Mouse (Mus musculus) limb, embryonic 13.5 days (tissue): ENCODE measurements around the gene Map2k2. TPM values are rescaled to one million over a fixed set of nuclear protein-coding genes. Genes with fewer than 3 reads are reported as not detected.
"Not testable (repeated sequence)": the region's sequence is repeated elsewhere in the genome, so short reads cannot be mapped to it uniquely, and the experiment has no call there.

Experiments used
- ATAC-seq: fragments of 200-750 bp; cut with Nextera tagmentation; 2 replicates; pipeline ENCODE4 v1.8.0; 2017; ENCODE audit warnings: low read depth, moderate number of reproducible peaks, moderate TSS enrichment; ENCODE audit not compliant: low FRiP score
- H3K27ac ChIP-seq: fragments of 300-500 bp; sonication (generic); 2 replicates; pipeline ENCODE4 v1.5.1; 2015; ENCODE audit warnings: inconsistent platforms, mild to moderate bottlenecking, moderate library complexity
- H3K27me3 ChIP-seq: fragments of 300-500 bp; sonication (generic); 2 replicates; pipeline ENCODE4 v1.6.1; 2015; ENCODE audit warnings: mild to moderate bottlenecking, inconsistent platforms
- H3K36me3 ChIP-seq: fragments of 300-500 bp; sonication (generic); 2 replicates; pipeline ENCODE4 v1.6.1; 2015; ENCODE audit warnings: inconsistent platforms, mild to moderate bottlenecking, moderate library complexity
- H3K4me1 ChIP-seq: fragments of 300-500 bp; sonication (generic); 2 replicates; pipeline ENCODE4 v1.6.1; 2015; ENCODE audit warnings: inconsistent platforms
- H3K4me2 ChIP-seq: fragments of 300-500 bp; sonication (generic); replicated peaks from 2 replicates; pipeline ENCODE4 v1.6.1; 2015; ENCODE audit warnings: inconsistent platforms, mild to moderate bottlenecking, moderate library complexity
- H3K4me3 ChIP-seq: fragments of 300-500 bp; sonication (generic); 2 replicates; pipeline ENCODE4 v1.5.1; 2015; ENCODE audit warnings: moderate library complexity, mild to moderate bottlenecking, inconsistent platforms
- H3K9ac ChIP-seq: fragments of 300-500 bp; sonication (generic); 2 replicates; pipeline ENCODE4 v1.6.1; 2015; ENCODE audit warnings: mild to moderate bottlenecking, inconsistent platforms
- H3K9me3 ChIP-seq: fragments of 300-500 bp; sonication (generic); 2 replicates; pipeline ENCODE4 v1.6.1; 2016; ENCODE audit warnings: inconsistent platforms
- WGBS: fragments of 180-500 bp; shearing (Covaris S2); methylation state at CpG from one replicate; pipeline ENCODE4 v1.1.7; 2015; 5-methylcytosine and 5-hydroxymethylcytosine counted together
- polyA plus RNA-seq: library from polyadenylated mRNA; unstranded; fragments of >200 nt; fragmentation: Nextera tagmentation; extraction: Ambion mirVana; gene quantifications from 2 replicates; pipeline ENCODE4 v1.2.1, GENCODE M21; 2015

Map2k2 gene
- 192 and 197 TPM in 2 replicates for polyA plus RNA-seq

- Histone ChIP-seq H3K9ac (peak within 1 kb of the TSS; percentile 98), H3K4me2 (peak within 1 kb of the TSS; percentile 78), H3K27me3 (no peaks in the 10 kb centered on the region), H3K4me1 (peaks cover 21% of the 10 kb centered on the region), H3K27ac (peak within 1 kb of the TSS; percentile 99), H3K4me3 (peak within 1 kb of the TSS; percentile 92), H3K36me3 (peaks cover 34% of the 10 kb centered on the region), H3K9me3 (no peaks in the 10 kb centered on the region)
- under 1% methylated on average over 56 of the region's 56 CpGs for WGBS
- ATAC-seq = peak; percentile 93
These were observed at the start of gene Map2k2 for GRCm38 (mm10) chr10:81105565-81106112. Gene Map2k2 (plus strand): TSS chr10:81105915.

- Histone ChIP-seq H3K4me1 (peaks cover 31% of the 10 kb centered on the region), H3K9ac (peak overlapping the region; percentile 45), H3K4me2 (no peak overlapping the region), H3K36me3 (peaks cover 22% of the 10 kb centered on the region), H3K27ac (no peak overlapping the region), H3K4me3 (no peak overlapping the region), H3K9me3 (no peaks in the 10 kb centered on the region), H3K27me3 (no peaks in the 10 kb centered on the region)
- no peak for ATAC-seq
- WGBS = 92% methylated on average over 23 of the region's 23 CpGs
These were observed 48.1 kb upstream of the Map2k2 start for GRCm38 (mm10) chr10:81057406-81058130.

- H3K9me3 ChIP-seq = no peaks in the 10 kb centered on the region
- peak overlapping the region; percentile 91 for H3K9ac ChIP-seq
- no peak for ATAC-seq
- H3K4me1 ChIP-seq = peaks cover 31% of the 10 kb centered on the region
- H3K4me3 ChIP-seq = peak overlapping the region; percentile 85
- no peak overlapping the region for H3K27ac ChIP-seq
- no peaks in the 10 kb centered on the region for H3K27me3 ChIP-seq
- 86% methylated on average over 6 of the region's 6 CpGs for WGBS
- peak overlapping the region; percentile 97 for H3K4me2 ChIP-seq
- H3K36me3 ChIP-seq = peaks cover 15% of the 10 kb centered on the region; the same call in 1 of the 2 replicates
These were observed 46.8 kb upstream of the Map2k2 start for GRCm38 (mm10) chr10:81058896-81059295.

GRCm38 (mm10) chr10:81059603-81060543 is 45.8 kb upstream of the Map2k2 start, which contains the start of gene Sgta:
Gene Sgta (minus strand): TSS chr10:81060181.
- Histone ChIP-seq H3K4me3 (peak within 1 kb of the TSS; percentile 85), H3K9me3 (no peaks in the 10 kb centered on the region), H3K4me1 (peaks cover 31% of the 10 kb centered on the region), H3K36me3 (peaks cover 8% of the 10 kb centered on the region; the same call in 1 of the 2 replicates), H3K27ac (0 out of 2 replicates have a peak within 1 kb of the TSS, but pooled peaks have one; percentile 3), H3K27me3 (no peaks in the 10 kb centered on the region), H3K9ac (peak within 1 kb of the TSS; percentile 91), H3K4me2 (peak within 1 kb of the TSS; percentile 97)
- ATAC-seq = peak; percentile 94
- 0% methylated on average over 48 of the region's 48 CpGs for WGBS

- Histone ChIP-seq H3K4me1 (peaks cover 20% of the 10 kb centered on the region), H3K4me2 (no peak overlapping the region), H3K27me3 (no peaks in the 10 kb centered on the region), H3K36me3 (no peaks in the 10 kb centered on the region), H3K9ac (no peak overlapping the region), H3K9me3 (no peaks in the 10 kb centered on the region), H3K4me3 (no peak overlapping the region), H3K27ac (no peak overlapping the region)
- WGBS = 63% methylated on average over 4 of the region's 4 CpGs
- no peak for ATAC-seq
These were observed 43.0 kb upstream of the Map2k2 start for GRCm38 (mm10) chr10:81062710-81063109.

GRCm38 (mm10) chr10:81064519-81064918 is 41.2 kb upstream of the Map2k2 start:
- H3K36me3 ChIP-seq, H3K27ac ChIP-seq, H3K4me1 ChIP-seq, H3K9me3 ChIP-seq, H3K4me3 ChIP-seq, H3K27me3 ChIP-seq, H3K9ac ChIP-seq, ATAC-seq, H3K4me2 ChIP-seq: not testable (repeated sequence)
- 88% methylated on average over 8 of the region's 8 CpGs for WGBS

- Histone ChIP-seq H3K9ac (peak overlapping the region; percentile 43), H3K9me3 (no peaks in the 10 kb centered on the region), H3K27me3 (no peaks in the 10 kb centered on the region), H3K27ac (no peak overlapping the region), H3K4me1 (peaks cover 20% of the 10 kb centered on the region), H3K36me3 (peaks cover 10% of the 10 kb centered on the region), H3K4me2 (no peak overlapping the region), H3K4me3 (no peak overlapping the region)
- ATAC-seq = no peak
- 70% methylated on average over 5 of the region's 5 CpGs for WGBS
These were observed 37.0 kb upstream of the Map2k2 start for GRCm38 (mm10) chr10:81068706-81069105.

GRCm38 (mm10) chr10:81069836-81070235 is 35.9 kb upstream of the Map2k2 start, which contains the start of gene Thop1:
Gene Thop1 (plus strand): TSS chr10:81070035.
- no peak within 1 kb of the TSS; the same call in 1 of the 2 replicates for H3K27ac ChIP-seq
- peak within 1 kb of the TSS; percentile 73 for H3K4me3 ChIP-seq
- WGBS = under 1% methylated on average over 35 of the region's 35 CpGs
- peak within 1 kb of the TSS; percentile 79 for H3K4me2 ChIP-seq
- H3K9me3 ChIP-seq = no peaks in the 10 kb centered on the region
- peaks cover 21% of the 10 kb centered on the region for H3K36me3 ChIP-seq
- peak within 1 kb of the TSS; percentile 93 for H3K9ac ChIP-seq
- no peaks in the 10 kb centered on the region for H3K27me3 ChIP-seq
- H3K4me1 ChIP-seq = peaks cover 20% of the 10 kb centered on the region
- ATAC-seq = peak; percentile 97

- Histone ChIP-seq H3K4me1 (peaks cover 20% of the 10 kb centered on the region), H3K4me3 (no peak overlapping the region), H3K4me2 (no peak overlapping the region), H3K9me3 (no peaks in the 10 kb centered on the region), H3K27me3 (no peaks in the 10 kb centered on the region), H3K9ac (0 out of 2 replicates have a peak overlapping the region, but pooled peaks have one; percentile 93), H3K27ac (no peak overlapping the region), H3K36me3 (peaks cover 45% of the 10 kb centered on the region)
- WGBS = 86% methylated on average over 8 of the region's 8 CpGs
- no peak for ATAC-seq
These were observed 33.4 kb upstream of the Map2k2 start for GRCm38 (mm10) chr10:81072290-81072689.

GRCm38 (mm10) chr10:81073464-81073863 is 32.3 kb upstream of the Map2k2 start:
- peaks cover 57% of the 10 kb centered on the region for H3K36me3 ChIP-seq
- H3K9me3 ChIP-seq = no peaks in the 10 kb centered on the region
- ATAC-seq = no peak
- no peak overlapping the region for H3K4me3 ChIP-seq
- H3K9ac ChIP-seq = no peak overlapping the region
- WGBS = 71% methylated on average over 7 of the region's 7 CpGs
- peaks cover 20% of the 10 kb centered on the region for H3K4me1 ChIP-seq
- H3K4me2 ChIP-seq = no peak overlapping the region
- H3K27me3 ChIP-seq = no peaks in the 10 kb centered on the region
- H3K27ac ChIP-seq = no peak overlapping the region

- H3K4me1 ChIP-seq = peaks cover 8% of the 10 kb centered on the region
- peaks cover 79% of the 10 kb centered on the region for H3K36me3 ChIP-seq
- 84% methylated on average over 8 of the region's 8 CpGs for WGBS
- no peak for ATAC-seq
- no peak overlapping the region for H3K9ac ChIP-seq
- H3K4me2 ChIP-seq = no peak overlapping the region
- no peaks in the 10 kb centered on the region for H3K9me3 ChIP-seq
- no peaks in the 10 kb centered on the region for H3K27me3 ChIP-seq
- H3K4me3 ChIP-seq = no peak overlapping the region
- H3K27ac ChIP-seq = no peak overlapping the region
These were observed 30.0 kb upstream of the Map2k2 start for GRCm38 (mm10) chr10:81075734-81076133.
